Mouse (Mus musculus): ENCODE results near the gene Agpat1. TPM values are rescaled to one million over a fixed set of nuclear protein-coding genes. Genes with fewer than 3 reads are reported as not detected.

Agpat1 gene
- polyA plus RNA-seq, 1 experiment from 2014 or later: 45.7 TPM

GRCm38 (mm10) chr17:34626773-34627092 is 22.7 kb downstream of the Agpat1 start:
- peak overlapping the region; percentile 94 for H3K27ac ChIP-seq
- no peaks in the 10 kb centered on the region for H3K9me3 ChIP-seq (replicated peaks)
- ATAC-seq (replicated peaks; ENCODE audit: insufficient number of reproducible peaks, insufficient read depth, low FRiP score, low read depth): peak; percentile 36; the same call in 1 of the 2 replicates
- WGBS: 0% methylated on average over 18 of the region's 18 CpGs
- H3K9ac ChIP-seq: peak overlapping the region; percentile 80
- H3K4me1 ChIP-seq (replicated peaks): peaks cover 45% of the 10 kb centered on the region
- peaks cover 29% of the 10 kb centered on the region for H3K27me3 ChIP-seq
- H3K36me3 ChIP-seq: peaks cover 29% of the 10 kb centered on the region
- H3K4me3 ChIP-seq: peak overlapping the region; percentile 85
- peak overlapping the region; percentile 97 for H3K4me2 ChIP-seq

- peak; percentile 86 for ATAC-seq (replicated peaks; ENCODE audit: insufficient number of reproducible peaks, insufficient read depth, low FRiP score, low read depth)
- Histone ChIP-seq H3K9ac (peak overlapping the region; percentile 80), H3K27ac (peak overlapping the region; percentile 94), H3K4me1 (replicated peaks) (peaks cover 50% of the 10 kb centered on the region), H3K4me3 (peak overlapping the region; percentile 85), H3K36me3 (peaks cover 23% of the 10 kb centered on the region), H3K9me3 (replicated peaks) (no peaks in the 10 kb centered on the region), H3K4me2 (peak overlapping the region; percentile 97), H3K27me3 (peaks cover 35% of the 10 kb centered on the region)
- under 1% methylated on average over 43 of the region's 45 CpGs for WGBS
Measured at GRCm38 (mm10) chr17:34627093-34627942, 23.3 kb downstream of the Agpat1 start.

- no peak for ATAC-seq (replicated peaks; ENCODE audit: insufficient number of reproducible peaks, insufficient read depth, low FRiP score, low read depth)
- peak within 1 kb of the TSS; percentile 97 for H3K4me2 ChIP-seq
- peak within 1 kb of the TSS; percentile 70 for H3K9ac ChIP-seq
- peaks cover 53% of the 10 kb centered on the region for H3K4me1 ChIP-seq (replicated peaks)
- no peaks in the 10 kb centered on the region for H3K9me3 ChIP-seq (replicated peaks)
- H3K27me3 ChIP-seq: peaks cover 42% of the 10 kb centered on the region
- peak within 1 kb of the TSS; percentile 94 for H3K27ac ChIP-seq
- peaks cover 15% of the 10 kb centered on the region for H3K36me3 ChIP-seq
- H3K4me3 ChIP-seq: peak within 1 kb of the TSS; percentile 85
- 3% methylated on average over 29 of the region's 29 CpGs for WGBS
Measured at GRCm38 (mm10) chr17:34627943-34628643, 24.0 kb downstream of the Agpat1 start, which contains the start of gene Ppt2. TSS of gene Ppt2 (minus strand) at chr17:34628510.

GRCm38 (mm10) chr17:34628644-34628967 is 24.5 kb downstream of the Agpat1 start:
- Histone ChIP-seq H3K27me3 (peaks cover 47% of the 10 kb centered on the region), H3K27ac (peak overlapping the region; percentile 94; the same call in 1 of the 2 replicates)

GRCm38 (mm10) chr17:34629221-34629751 is 25.2 kb downstream of the Agpat1 start, which contains the start of gene Prrt1:
TSS of gene Prrt1 (plus strand) at chr17:34629533.
- H3K36me3 ChIP-seq: peaks cover 6% of the 10 kb centered on the region; the same call in 1 of the 2 replicates
- peaks cover 54% of the 10 kb centered on the region for H3K27me3 ChIP-seq
- peaks cover 53% of the 10 kb centered on the region for H3K4me1 ChIP-seq (replicated peaks)
- WGBS: 5% methylated on average over 16 of the region's 16 CpGs
- peak within 1 kb of the TSS; percentile 94 for H3K27ac ChIP-seq
- ATAC-seq (replicated peaks; ENCODE audit: insufficient number of reproducible peaks, insufficient read depth, low FRiP score, low read depth): no peak
- H3K9me3 ChIP-seq (replicated peaks): no peaks in the 10 kb centered on the region
- H3K4me2 ChIP-seq: peak within 1 kb of the TSS; percentile 97
- H3K4me3 ChIP-seq: peak within 1 kb of the TSS; percentile 85
- peak within 1 kb of the TSS; percentile 70 for H3K9ac ChIP-seq

More at GRCm38 (mm10) chr17:34628644-34628967, 24.5 kb downstream of the Agpat1 start:
- peak overlapping the region; percentile 85 for H3K4me3 ChIP-seq
- peaks cover 10% of the 10 kb centered on the region for H3K36me3 ChIP-seq
- peak overlapping the region; percentile 97 for H3K4me2 ChIP-seq
- ATAC-seq (replicated peaks; ENCODE audit: insufficient number of reproducible peaks, insufficient read depth, low FRiP score, low read depth): no peak
- H3K4me1 ChIP-seq (replicated peaks): peaks cover 53% of the 10 kb centered on the region
- H3K9me3 ChIP-seq (replicated peaks): no peaks in the 10 kb centered on the region
- 50% methylated on average over 5 of the region's 5 CpGs for WGBS
- peak overlapping the region; percentile 70 for H3K9ac ChIP-seq

GRCm38 (mm10) chr17:34629796-34630603 is 25.9 kb downstream of the Agpat1 start:
- peak overlapping the region; percentile 85 for H3K4me3 ChIP-seq
- no peak overlapping the region; the same call in 1 of the 2 replicates for H3K27ac ChIP-seq
- H3K4me1 ChIP-seq (replicated peaks): peaks cover 53% of the 10 kb centered on the region
- no peak for ATAC-seq (replicated peaks; ENCODE audit: insufficient number of reproducible peaks, insufficient read depth, low FRiP score, low read depth)
- H3K9ac ChIP-seq: no peak overlapping the region
- WGBS: 26% methylated on average over 12 of the region's 12 CpGs
- H3K9me3 ChIP-seq (replicated peaks): no peaks in the 10 kb centered on the region
- peaks cover 56% of the 10 kb centered on the region for H3K27me3 ChIP-seq
- H3K4me2 ChIP-seq: peak overlapping the region; percentile 97
- H3K36me3 ChIP-seq: peaks cover 6% of the 10 kb centered on the region; the same call in 1 of the 2 replicates

GRCm38 (mm10) chr17:34630761-34631301 is 26.8 kb downstream of the Agpat1 start:
- Histone ChIP-seq H3K27ac (peak overlapping the region; percentile 13; the same call in 1 of the 2 replicates), H3K27me3 (peaks cover 61% of the 10 kb centered on the region), H3K9me3 (replicated peaks) (no peaks in the 10 kb centered on the region), H3K4me3 (peak overlapping the region; percentile 44), H3K4me1 (replicated peaks) (peaks cover 53% of the 10 kb centered on the region), H3K9ac (no peak overlapping the region), H3K4me2 (peak overlapping the region; percentile 97), H3K36me3 (no peaks in the 10 kb centered on the region)
- WGBS: 2% methylated on average over 48 of the region's 48 CpGs
- no peak for ATAC-seq (replicated peaks; ENCODE audit: insufficient number of reproducible peaks, insufficient read depth, low FRiP score, low read depth)

GRCm38 (mm10) chr17:34631647-34632046 is 27.6 kb downstream of the Agpat1 start:
- 9% methylated on average over 12 of the region's 12 CpGs for WGBS
- no peak overlapping the region; the same call in 1 of the 2 replicates for H3K27ac ChIP-seq
- peaks cover 66% of the 10 kb centered on the region for H3K27me3 ChIP-seq
- H3K9ac ChIP-seq: 0 out of 2 replicates have a peak overlapping the region, but pooled peaks have one; percentile 32
- no peak for ATAC-seq (replicated peaks; ENCODE audit: insufficient number of reproducible peaks, insufficient read depth, low FRiP score, low read depth)
- peak overlapping the region; percentile 97 for H3K4me2 ChIP-seq
- peak overlapping the region; percentile 44 for H3K4me3 ChIP-seq
- H3K9me3 ChIP-seq (replicated peaks): no peaks in the 10 kb centered on the region
- H3K36me3 ChIP-seq: no peaks in the 10 kb centered on the region
- peaks cover 45% of the 10 kb centered on the region for H3K4me1 ChIP-seq (replicated peaks)

- under 1% methylated on average over 26 of the region's 26 CpGs for WGBS
- Histone ChIP-seq H3K4me1 (replicated peaks) (peaks cover 43% of the 10 kb centered on the region), H3K9ac (0 out of 2 replicates have a peak overlapping the region, but pooled peaks have one; percentile 32), H3K4me2 (peak overlapping the region; percentile 97), H3K27me3 (peaks cover 70% of the 10 kb centered on the region), H3K9me3 (replicated peaks) (no peaks in the 10 kb centered on the region), H3K4me3 (peak overlapping the region; percentile 44), H3K27ac (peak overlapping the region; percentile 21; the same call in 1 of the 2 replicates), H3K36me3 (no peaks in the 10 kb centered on the region)
- peak; percentile 31; the same call in 1 of the 2 replicates for ATAC-seq (replicated peaks; ENCODE audit: insufficient number of reproducible peaks, insufficient read depth, low FRiP score, low read depth)
Measured at GRCm38 (mm10) chr17:34632261-34632691, 28.2 kb downstream of the Agpat1 start.

GRCm38 (mm10) chr17:34635671-34636070 is 31.6 kb downstream of the Agpat1 start:
- H3K4me1 ChIP-seq (replicated peaks): peaks cover 22% of the 10 kb centered on the region
- H3K9me3 ChIP-seq (replicated peaks): no peaks in the 10 kb centered on the region
- H3K27ac ChIP-seq: no peak overlapping the region
- H3K4me3 ChIP-seq: no peak overlapping the region
- no peak overlapping the region for H3K4me2 ChIP-seq
- ATAC-seq (replicated peaks; ENCODE audit: insufficient number of reproducible peaks, insufficient read depth, low FRiP score, low read depth): no peak
- WGBS: 71% methylated on average over 2 of the region's 2 CpGs
- H3K36me3 ChIP-seq: no peaks in the 10 kb centered on the region
- peaks cover 52% of the 10 kb centered on the region for H3K27me3 ChIP-seq
- no peak overlapping the region for H3K9ac ChIP-seq

All from heart, embryonic 15.5 days (tissue).